Mouse (Mus musculus): ENCODE measurements around the gene Cwc25.

- no peak for TF ChIP-seq POLR2A (IDR thresholded peaks at IDR 0.05; ENCODE audit: borderline replicate concordance, control insufficient read depth, low read depth, low read length)
- TF ChIP-seq CTCF (IDR thresholded peaks at IDR 0.05; ENCODE audit: control insufficient read depth, insufficient read depth, low read length) = no peak
Measured at GRCm38 (mm10) chr11:97775808-97776496, 9.6 kb upstream of the Cwc25 start, which contains the start of gene 1700001P01Rik.
